Mouse (Mus musculus) kidney, embryonic 16.5 days (tissue): Measurements from ENCODE around the gene Dnajc17. TPM values are rescaled to one million over a fixed set of nuclear protein-coding genes. Genes with fewer than 3 reads are reported as not detected.

Source experiments
- ATAC-seq: fragments of 200-750 bp; cut with Nextera tagmentation; 2 replicates; pipeline ENCODE4 v1.8.0; 2017; ENCODE audit warnings: moderate TSS enrichment; ENCODE audit not compliant: low FRiP score, low TSS enrichment
- H3K27ac ChIP-seq: fragments of 300-500 bp; sonication (generic); 2 replicates; pipeline ENCODE4 v1.5.1; 2014; ENCODE audit warnings: low read length
- H3K27me3 ChIP-seq: fragments of 300-500 bp; sonication (generic); 2 replicates; pipeline ENCODE4 v1.6.1; 2014; ENCODE audit warnings: low read length, control low read depth, mixed read lengths; ENCODE audit not compliant: insufficient read depth
- H3K36me3 ChIP-seq: fragments of 300-500 bp; sonication (generic); 2 replicates; pipeline ENCODE4 v1.6.1; 2014; ENCODE audit warnings: low read length, control low read depth, mixed read lengths; ENCODE audit not compliant: insufficient read depth
- H3K4me1 ChIP-seq: fragments of 300-500 bp; sonication (generic); 2 replicates; pipeline ENCODE4 v1.6.1; 2014; ENCODE audit warnings: low read length, control low read depth, mixed read lengths; ENCODE audit not compliant: insufficient read depth
- H3K4me2 ChIP-seq: fragments of 300-500 bp; sonication (generic); replicated peaks from 2 replicates; pipeline ENCODE4 v1.6.1; 2014; ENCODE audit warnings: low read depth, low read length
- H3K4me3 ChIP-seq: fragments of 300-500 bp; sonication (generic); 2 replicates; pipeline ENCODE4 v1.5.1; 2014; ENCODE audit warnings: mild to moderate bottlenecking, low read length
- H3K9ac ChIP-seq: fragments of 300-500 bp; sonication (generic); replicated peaks from 2 replicates; pipeline ENCODE4 v1.6.1; 2014; ENCODE audit warnings: low read length
- H3K9me3 ChIP-seq: fragments of 300-500 bp; sonication (generic); 2 replicates; pipeline ENCODE4 v1.6.1; 2016; ENCODE audit warnings: low read length, control low read depth
- WGBS: fragments of 180-500 bp; shearing (Covaris S2); extraction: QIAGEN DNeasy Blood & Tissue Kit; methylation state at CpG from one replicate; pipeline ENCODE4 v1.1.7; 2014; 5-methylcytosine and 5-hydroxymethylcytosine counted together
- polyA plus RNA-seq: library from polyadenylated mRNA; unstranded; fragments of >200 nt; fragmentation: Nextera tagmentation; extraction: Ambion mirVana; gene quantifications from 2 replicates; pipeline ENCODE4 v1.2.1, GENCODE M21; 2015

Gene Dnajc17
- 21.0 and 21.6 TPM in 2 replicates for polyA plus RNA-seq

- Histone ChIP-seq H3K36me3 (peaks cover 28% of the 10 kb centered on the region), H3K27ac (peak within 1 kb of the TSS; percentile 92), H3K9ac (peak within 1 kb of the TSS; percentile 89), H3K4me2 (peak within 1 kb of the TSS; percentile 77), H3K27me3 (no peaks in the 10 kb centered on the region), H3K4me1 (peaks cover 18% of the 10 kb centered on the region), H3K9me3 (no peaks in the 10 kb centered on the region), H3K4me3 (peak within 1 kb of the TSS; percentile 88)
- ATAC-seq: peak; percentile 98
- under 1% methylated on average over 51 of the region's 51 CpGs for WGBS
These were observed at the start of gene Dnajc17, which contains the start of gene Zfyve19 for GRCm38 (mm10) chr2:119208344-119209175. Gene Dnajc17 (minus strand): TSS chr2:119208795. Gene Zfyve19 (plus strand): TSS chr2:119208617.

GRCm38 (mm10) chr2:119254976-119255375 is 46.4 kb upstream of the Dnajc17 start:
- Histone ChIP-seq H3K27ac (no peak overlapping the region), H3K4me3 (no peak overlapping the region)
- 21% methylated on average over 7 of the region's 7 CpGs for WGBS

GRCm38 (mm10) chr2:119250826-119251478 is 42.4 kb upstream of the Dnajc17 start:
- Histone ChIP-seq H3K4me1 (peaks cover 3% of the 10 kb centered on the region; the same call in 1 of the 2 replicates), H3K27ac (peak overlapping the region; percentile 39; the same call in 1 of the 2 replicates), H3K4me3 (0 out of 2 replicates have a peak overlapping the region, but pooled peaks have one; percentile 4), H3K9me3 (no peaks in the 10 kb centered on the region), H3K36me3 (no peaks in the 10 kb centered on the region), H3K4me2 (peak overlapping the region; percentile 39), H3K9ac (0 out of 2 replicates have a peak overlapping the region, but pooled peaks have one; percentile 17), H3K27me3 (peaks cover 19% of the 10 kb centered on the region)
- ATAC-seq: peak; percentile 62
- WGBS: 10% methylated on average over 11 of the region's 11 CpGs

More at GRCm38 (mm10) chr2:119254976-119255375, 46.4 kb upstream of the Dnajc17 start:
- peaks cover 19% of the 10 kb centered on the region for H3K27me3 ChIP-seq
- no peaks in the 10 kb centered on the region for H3K36me3 ChIP-seq
- no peaks in the 10 kb centered on the region for H3K9me3 ChIP-seq
- H3K4me1 ChIP-seq: peaks cover 3% of the 10 kb centered on the region; the same call in 1 of the 2 replicates
- no peak for ATAC-seq
- H3K4me2 ChIP-seq: no peak overlapping the region
- no peak overlapping the region for H3K9ac ChIP-seq

- H3K36me3 ChIP-seq: no peaks in the 10 kb centered on the region
- 0 out of 2 replicates have a peak, but pooled peaks have one; percentile 16 for ATAC-seq
- H3K4me2 ChIP-seq: no peak overlapping the region
- no peaks in the 10 kb centered on the region for H3K9me3 ChIP-seq
- H3K27ac ChIP-seq: no peak overlapping the region
- no peak overlapping the region for H3K9ac ChIP-seq
- WGBS: 62% methylated on average over 5 of the region's 5 CpGs
- peaks cover 3% of the 10 kb centered on the region; the same call in 1 of the 2 replicates for H3K4me1 ChIP-seq
- H3K4me3 ChIP-seq: no peak overlapping the region
- peaks cover 16% of the 10 kb centered on the region for H3K27me3 ChIP-seq
These were observed 41.8 kb upstream of the Dnajc17 start for GRCm38 (mm10) chr2:119250377-119250776.

GRCm38 (mm10) chr2:119249592-119250061 is 41.0 kb upstream of the Dnajc17 start:
- Histone ChIP-seq H3K27me3 (peaks cover 12% of the 10 kb centered on the region), H3K4me3 (no peak overlapping the region), H3K9me3 (no peaks in the 10 kb centered on the region), H3K4me1 (peaks cover 3% of the 10 kb centered on the region; the same call in 1 of the 2 replicates), H3K27ac (no peak overlapping the region), H3K9ac (no peak overlapping the region), H3K36me3 (no peaks in the 10 kb centered on the region), H3K4me2 (no peak overlapping the region)
- 67% methylated on average over 4 of the region's 4 CpGs for WGBS
- ATAC-seq: 0 out of 2 replicates have a peak, but pooled peaks have one; percentile 36

GRCm38 (mm10) chr2:119247904-119248303 is 39.3 kb upstream of the Dnajc17 start:
- H3K27me3 ChIP-seq: no peaks in the 10 kb centered on the region
- peaks cover 3% of the 10 kb centered on the region; the same call in 1 of the 2 replicates for H3K4me1 ChIP-seq
- H3K36me3 ChIP-seq: no peaks in the 10 kb centered on the region
- no peak overlapping the region for H3K9ac ChIP-seq
- no peak overlapping the region for H3K27ac ChIP-seq
- WGBS: 82% methylated on average over 9 of the region's 9 CpGs
- no peak overlapping the region for H3K4me3 ChIP-seq
- no peak for ATAC-seq
- no peaks in the 10 kb centered on the region for H3K9me3 ChIP-seq
- H3K4me2 ChIP-seq: no peak overlapping the region

- 70% methylated on average over 7 of the region's 7 CpGs for WGBS
- Histone ChIP-seq H3K4me2 (no peak overlapping the region), H3K4me1 (no peaks in the 10 kb centered on the region), H3K4me3 (no peak overlapping the region), H3K36me3 (no peaks in the 10 kb centered on the region), H3K9ac (no peak overlapping the region), H3K27me3 (no peaks in the 10 kb centered on the region), H3K9me3 (no peaks in the 10 kb centered on the region), H3K27ac (no peak overlapping the region)
- ATAC-seq: no peak
These were observed 36.7 kb upstream of the Dnajc17 start for GRCm38 (mm10) chr2:119245246-119245645.

- WGBS: 59% methylated on average over 9 of the region's 9 CpGs
- no peak overlapping the region for H3K4me2 ChIP-seq
- no peak overlapping the region for H3K9ac ChIP-seq
- H3K27ac ChIP-seq: no peak overlapping the region
- H3K4me1 ChIP-seq: 0 out of 2 replicates have a peak, but pooled peaks cover 3% of the 10 kb centered on the region
- H3K27me3 ChIP-seq: peaks cover 20% of the 10 kb centered on the region
- no peaks in the 10 kb centered on the region for H3K9me3 ChIP-seq
- ATAC-seq: peak; percentile 65; the same call in 1 of the 2 replicates
- H3K4me3 ChIP-seq: no peak overlapping the region
- H3K36me3 ChIP-seq: no peaks in the 10 kb centered on the region
These were observed 34.0 kb upstream of the Dnajc17 start for GRCm38 (mm10) chr2:119242548-119242947.

GRCm38 (mm10) chr2:119240819-119241186 is 32.2 kb upstream of the Dnajc17 start:
- Histone ChIP-seq H3K36me3 (no peaks in the 10 kb centered on the region), H3K27me3 (peaks cover 38% of the 10 kb centered on the region), H3K9me3 (no peaks in the 10 kb centered on the region), H3K27ac (no peak overlapping the region), H3K4me3 (no peak overlapping the region), H3K4me1 (peaks cover 9% of the 10 kb centered on the region; the same call in 1 of the 2 replicates), H3K4me2 (no peak overlapping the region), H3K9ac (no peak overlapping the region)
- no peak for ATAC-seq
- WGBS: 95% methylated on average over 4 of the region's 4 CpGs
